Mouse (Mus musculus) embryonic facial prominence, embryonic 15.5 days (tissue): ENCODE data around the gene Cnga1. TPM values are rescaled to one million over a fixed set of nuclear protein-coding genes. Genes with fewer than 3 reads are reported as not detected.

Experiments
- ATAC-seq: fragments of 200-750 bp; cut with Nextera tagmentation; 2 replicates; pipeline ENCODE4 v1.8.0; 2017; ENCODE audit warnings: low read depth, moderate TSS enrichment; ENCODE audit not compliant: insufficient number of reproducible peaks, low FRiP score, low TSS enrichment
- H3K27ac ChIP-seq: fragments of 300-500 bp; sonication (generic); replicated peaks from 2 replicates; pipeline ENCODE4 v1.5.1; 2015; ENCODE audit warnings: mild to moderate bottlenecking, inconsistent platforms
- H3K27me3 ChIP-seq: fragments of 300-500 bp; sonication (generic); 2 replicates; pipeline ENCODE4 v1.6.1; 2015; ENCODE audit warnings: inconsistent platforms
- H3K36me3 ChIP-seq: fragments of 300-500 bp; sonication (generic); 2 replicates; pipeline ENCODE4 v1.6.1; 2015; ENCODE audit warnings: mild to moderate bottlenecking, inconsistent platforms
- H3K4me1 ChIP-seq: fragments of 300-500 bp; sonication (generic); 2 replicates; pipeline ENCODE4 v1.6.1; 2015; ENCODE audit warnings: inconsistent platforms
- H3K4me2 ChIP-seq: fragments of 300-500 bp; sonication (generic); replicated peaks from 2 replicates; pipeline ENCODE4 v1.6.1; 2015; ENCODE audit warnings: mild to moderate bottlenecking, inconsistent platforms
- H3K4me3 ChIP-seq: fragments of 300-500 bp; sonication (generic); replicated peaks from 2 replicates; pipeline ENCODE4 v1.5.1; 2015; ENCODE audit warnings: mild to moderate bottlenecking, inconsistent platforms
- H3K9ac ChIP-seq: fragments of 300-500 bp; sonication (generic); 2 replicates; pipeline ENCODE4 v1.6.1; 2015; ENCODE audit warnings: inconsistent platforms
- H3K9me3 ChIP-seq: fragments of 300-500 bp; sonication (generic); replicated peaks from 2 replicates; pipeline ENCODE4 v1.6.1; 2016; ENCODE audit warnings: inconsistent platforms
- WGBS: fragments of 180-500 bp; shearing (Covaris S2); methylation state at CpG from one replicate; pipeline ENCODE4 v1.1.7; 2015; 5-methylcytosine and 5-hydroxymethylcytosine counted together
- polyA plus RNA-seq: library from polyadenylated mRNA; unstranded; fragments of >200 nt; fragmentation: Nextera tagmentation; extraction: Ambion mirVana; gene quantifications from 2 replicates; pipeline ENCODE4 v1.2.1, GENCODE M21; 2015

The Cnga1 gene
- polyA plus RNA-seq, 1 experiment from 2014 or later, result not detected

DNA sequence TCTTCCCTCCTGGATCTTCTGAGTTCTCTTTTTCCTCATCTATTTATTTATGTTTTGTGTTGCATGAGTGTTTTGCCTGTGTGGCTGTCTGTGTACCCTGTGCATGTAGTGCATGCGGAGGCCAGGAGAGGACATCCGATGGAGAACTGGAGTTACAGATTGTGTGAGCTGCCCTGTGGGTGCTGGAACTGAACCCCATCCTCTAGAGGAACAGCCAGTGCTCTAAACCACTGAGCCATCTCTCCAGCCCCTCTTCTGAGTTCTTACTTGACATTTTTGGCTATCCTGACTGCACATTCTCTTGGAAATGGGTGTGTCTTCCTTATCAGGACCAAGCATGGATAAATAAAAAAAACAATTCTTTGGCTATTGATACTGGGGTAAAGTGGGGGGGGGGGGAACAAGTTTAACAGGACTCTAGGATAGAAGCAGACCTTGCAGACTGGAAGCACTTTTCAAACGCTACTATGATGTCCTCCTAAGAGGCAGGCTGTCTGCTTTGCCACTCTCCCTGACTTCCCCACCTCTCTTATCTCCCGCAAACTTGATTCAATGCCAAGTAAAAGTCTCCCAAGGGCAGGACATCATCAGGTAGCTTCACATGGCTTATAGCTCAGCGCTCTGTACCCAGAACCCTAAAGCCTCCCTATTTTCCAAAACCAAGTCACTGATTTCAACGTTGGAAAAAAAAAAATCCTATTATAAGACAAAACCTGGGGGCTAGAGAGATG, 17.1 kb upstream of the Cnga1 start:
- no peak overlapping the region for H3K4me2 ChIP-seq
- WGBS, result 72% methylated on average over 6 of the region's 6 CpGs
- H3K4me3 ChIP-seq, result no peak overlapping the region
- H3K9me3 ChIP-seq, result no peaks in the 10 kb centered on the region
- H3K36me3 ChIP-seq, result no peaks in the 10 kb centered on the region
- no peaks in the 10 kb centered on the region for H3K4me1 ChIP-seq
- no peak overlapping the region for H3K9ac ChIP-seq
- H3K27me3 ChIP-seq, result no peaks in the 10 kb centered on the region
- ATAC-seq, result no peak
- no peak overlapping the region for H3K27ac ChIP-seq

DNA sequence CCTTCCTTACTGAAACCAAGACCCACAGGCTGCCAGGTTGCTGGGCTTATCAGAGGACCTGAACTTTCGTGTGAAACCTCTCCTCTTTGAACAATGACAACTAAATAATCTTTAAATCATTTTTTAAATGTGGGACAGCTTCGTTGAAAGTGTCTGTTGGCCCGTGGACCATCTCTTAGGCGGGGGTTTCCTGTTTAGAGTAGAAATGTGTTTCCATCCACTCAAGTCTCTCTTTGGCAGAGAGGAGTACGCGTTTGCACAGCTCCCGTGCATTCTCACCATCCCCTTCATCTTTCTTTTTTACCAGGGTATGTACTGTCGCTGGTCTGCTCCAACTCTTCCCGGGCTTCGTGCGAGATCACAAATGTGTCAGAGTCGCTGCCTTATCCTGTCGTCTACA, 14.3 kb upstream of the Cnga1 start:
- no peak overlapping the region for H3K4me2 ChIP-seq
- H3K9me3 ChIP-seq, result no peaks in the 10 kb centered on the region
- WGBS, result 89% methylated on average over 13 of the region's 13 CpGs
- no peak overlapping the region for H3K4me3 ChIP-seq
- no peaks in the 10 kb centered on the region for H3K27me3 ChIP-seq
- no peak overlapping the region for H3K9ac ChIP-seq
- H3K27ac ChIP-seq, result no peak overlapping the region
- H3K36me3 ChIP-seq, result no peaks in the 10 kb centered on the region
- no peaks in the 10 kb centered on the region for H3K4me1 ChIP-seq
- ATAC-seq, result no peak

DNA sequence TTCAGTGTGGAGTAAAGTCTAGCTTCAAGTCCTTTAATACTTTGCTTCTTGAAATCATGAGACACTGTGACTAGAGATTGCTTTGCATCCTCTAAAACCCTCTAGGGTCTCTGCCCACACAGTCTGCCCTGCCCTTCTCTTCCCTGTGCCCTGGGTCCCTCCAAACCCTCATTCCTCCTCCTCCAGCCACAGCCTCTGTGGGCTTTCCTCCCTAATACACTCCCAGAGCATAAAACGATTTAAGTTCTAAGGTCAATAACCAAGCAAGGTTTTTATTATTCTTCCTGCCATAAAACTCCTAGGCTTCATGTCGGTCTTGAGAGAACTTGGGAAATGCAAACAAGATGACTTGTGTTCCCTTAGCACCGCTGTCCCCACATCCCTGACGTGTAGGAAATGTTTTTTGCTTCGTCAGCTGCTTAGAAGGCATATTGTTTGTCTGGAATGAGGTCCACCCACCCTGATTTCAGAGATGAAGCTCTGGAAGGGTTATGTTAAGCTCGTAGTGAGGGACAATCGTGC, 12.3 kb upstream of the Cnga1 start:
- WGBS, result 44% methylated on average over 7 of the region's 7 CpGs
- ATAC-seq, result no peak
- H3K36me3 ChIP-seq, result no peaks in the 10 kb centered on the region
- H3K4me2 ChIP-seq, result no peak overlapping the region
- H3K9me3 ChIP-seq, result no peaks in the 10 kb centered on the region
- no peak overlapping the region for H3K27ac ChIP-seq
- no peaks in the 10 kb centered on the region for H3K4me1 ChIP-seq
- no peaks in the 10 kb centered on the region for H3K27me3 ChIP-seq
- no peak overlapping the region for H3K4me3 ChIP-seq
- no peak overlapping the region for H3K9ac ChIP-seq

DNA sequence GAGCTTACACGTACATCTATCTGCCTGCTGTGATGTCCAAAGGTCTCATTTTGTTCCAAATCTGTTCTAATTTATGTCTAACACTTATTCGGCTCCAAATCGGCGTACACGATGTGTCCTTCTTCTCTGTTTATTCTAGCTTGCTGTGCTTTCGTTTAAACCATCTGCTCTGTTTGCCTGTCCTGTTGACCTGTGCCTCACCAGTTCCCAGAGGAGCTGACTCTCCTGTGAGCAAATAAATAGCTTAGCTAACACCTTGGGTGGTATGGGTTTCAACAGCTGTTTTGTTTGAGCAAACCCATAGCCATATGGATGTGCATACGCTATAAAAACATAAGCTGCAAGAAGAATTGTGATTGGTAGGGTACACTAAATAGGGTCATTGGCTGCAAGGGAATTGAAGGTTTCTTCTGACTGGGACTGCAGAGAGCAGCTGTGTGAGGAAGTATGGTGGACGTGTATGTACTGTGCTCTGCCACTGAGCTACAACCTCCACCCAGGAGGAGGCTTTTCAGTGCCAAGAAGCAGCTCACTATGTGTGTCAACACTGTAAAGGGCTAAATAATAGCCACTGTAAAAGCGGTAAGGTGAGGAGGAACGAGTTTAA, 9.1 kb upstream of the Cnga1 start:
- ATAC-seq, result no peak
- WGBS, result 75% methylated on average over 10 of the region's 10 CpGs
- Histone ChIP-seq H3K27ac (no peak overlapping the region), H3K36me3 (no peaks in the 10 kb centered on the region), H3K4me1 (peaks cover 1% of the 10 kb centered on the region; the same call in 1 of the 2 replicates), H3K4me3 (no peak overlapping the region), H3K9me3 (no peaks in the 10 kb centered on the region), H3K27me3 (no peaks in the 10 kb centered on the region), H3K9ac (no peak overlapping the region), H3K4me2 (no peak overlapping the region)

DNA sequence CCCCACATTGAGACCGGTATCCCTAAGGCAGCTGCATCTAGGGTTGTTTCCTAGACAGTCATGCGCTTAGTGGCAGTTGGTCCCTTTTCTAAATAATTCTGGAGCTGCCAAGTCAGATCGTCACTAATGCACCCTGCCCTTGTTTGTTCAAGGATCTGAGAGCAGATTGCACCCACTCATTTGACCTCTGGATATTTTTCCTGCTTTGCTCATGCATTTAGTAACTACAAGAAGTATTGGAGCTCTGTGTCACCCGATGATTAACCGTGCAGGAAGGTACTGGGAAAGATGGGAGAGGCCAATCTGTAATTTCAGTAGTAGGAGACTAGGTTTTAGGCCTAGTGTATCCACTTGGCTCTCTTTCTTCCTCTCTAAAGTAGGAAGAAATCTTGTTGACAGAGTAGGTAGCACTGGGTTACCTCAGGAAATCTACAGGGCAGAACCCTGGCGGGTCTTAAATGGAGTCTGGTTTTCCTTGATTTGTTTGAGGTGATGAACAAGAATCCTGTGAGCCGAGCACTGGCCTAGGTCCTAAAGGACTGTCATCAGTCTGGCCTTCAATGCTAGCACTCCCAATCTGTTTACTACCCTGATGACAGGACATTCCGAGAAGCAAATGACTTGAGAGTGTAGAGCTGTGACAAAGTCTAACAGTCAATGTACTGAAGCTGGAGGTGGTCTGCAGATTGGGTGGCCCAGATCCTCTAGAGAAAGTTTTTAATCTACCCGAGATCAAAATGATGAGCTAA, 5.1 kb upstream of the Cnga1 start:
- 78% methylated on average over 9 of the region's 9 CpGs for WGBS
- Histone ChIP-seq H3K4me3 (no peak overlapping the region), H3K27me3 (no peaks in the 10 kb centered on the region), H3K9ac (no peak overlapping the region), H3K36me3 (no peaks in the 10 kb centered on the region), H3K9me3 (no peaks in the 10 kb centered on the region), H3K27ac (no peak overlapping the region), H3K4me2 (no peak overlapping the region), H3K4me1 (peaks cover 10% of the 10 kb centered on the region)
- ATAC-seq, result no peak

DNA sequence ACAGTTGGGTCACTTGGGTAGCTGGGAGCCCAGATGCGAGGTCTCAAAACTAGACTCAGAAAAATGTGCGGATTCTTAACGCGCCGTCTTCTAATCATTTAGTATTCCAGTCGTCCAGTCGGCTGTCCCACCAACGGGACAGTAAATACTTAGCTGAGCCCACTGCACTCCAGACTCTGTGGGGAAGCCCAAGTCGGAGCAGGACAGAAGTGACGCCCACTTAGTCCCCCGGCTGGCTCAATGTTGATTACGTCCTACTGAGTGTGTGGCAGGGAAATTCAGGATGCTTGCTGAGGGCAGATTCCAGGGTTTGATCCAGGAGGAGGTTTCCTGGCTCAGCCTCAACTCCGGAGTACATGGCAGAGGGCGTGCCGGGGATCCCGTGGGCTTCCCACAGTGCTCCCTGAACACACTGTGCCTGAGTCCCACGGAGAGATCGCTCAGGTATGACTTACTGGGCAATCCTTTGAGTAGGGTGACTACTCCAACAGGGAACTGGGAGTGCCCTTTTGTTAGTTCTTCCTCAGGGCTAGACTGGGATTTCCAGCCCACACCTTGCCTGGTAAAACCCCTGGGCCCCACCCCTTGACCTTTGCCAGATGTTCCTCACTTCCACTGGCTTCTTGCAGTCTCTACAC, 4.0 kb upstream of the Cnga1 start:
- ATAC-seq, result 0 out of 2 replicates have a peak, but pooled peaks have one; percentile 41
- H3K4me1 ChIP-seq, result peaks cover 10% of the 10 kb centered on the region
- 5% methylated on average over 18 of the region's 18 CpGs for WGBS

DNA sequence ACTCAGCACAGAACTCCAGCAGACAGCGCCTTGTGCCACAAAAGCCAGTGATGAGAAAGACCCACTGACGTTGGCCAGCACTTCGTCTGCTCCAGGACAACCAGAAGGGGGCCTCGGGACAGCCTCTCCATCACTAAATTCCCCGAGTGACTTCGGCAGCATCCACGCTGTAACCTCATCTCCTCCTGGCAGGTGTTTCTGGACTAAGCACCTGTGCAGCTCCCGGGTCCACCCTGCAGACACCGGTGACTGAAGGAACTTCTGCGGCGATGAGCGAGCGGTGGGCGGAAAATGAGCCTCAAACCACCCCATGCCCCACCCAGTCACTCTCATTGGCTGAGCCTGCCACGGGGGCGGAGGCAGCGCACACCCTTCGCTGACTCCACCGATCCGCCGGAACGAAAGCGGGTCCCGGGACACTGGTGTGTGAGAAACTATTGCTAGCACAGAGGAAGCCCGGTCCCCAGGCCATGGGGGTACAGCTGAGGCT, 3.4 kb upstream of the Cnga1 start, which contains the start of gene Nipal1:
Gene Nipal1 (plus strand): TSS at position 378 of the 490 bp plus-strand sequence.
- Histone ChIP-seq H3K4me2 (peak within 1 kb of the TSS; percentile 93), H3K27ac (peak within 1 kb of the TSS; percentile 34; the same call in 1 of the 2 replicates), H3K4me3 (peak within 1 kb of the TSS; percentile 57), H3K9me3 (no peaks in the 10 kb centered on the region), H3K4me1 (peaks cover 10% of the 10 kb centered on the region), H3K27me3 (no peaks in the 10 kb centered on the region), H3K9ac (peak within 1 kb of the TSS; percentile 12; the same call in 1 of the 2 replicates), H3K36me3 (no peaks in the 10 kb centered on the region)
- under 1% methylated on average over 25 of the region's 25 CpGs for WGBS
- peak; percentile 88 for ATAC-seq

More for the DNA sequence above, 4.0 kb upstream of the Cnga1 start:
- peak overlapping the region; percentile 93 for H3K4me2 ChIP-seq
- peak overlapping the region; percentile 12; the same call in 1 of the 2 replicates for H3K9ac ChIP-seq
- no peaks in the 10 kb centered on the region for H3K9me3 ChIP-seq
- peak overlapping the region; percentile 34; the same call in 1 of the 2 replicates for H3K27ac ChIP-seq
- H3K36me3 ChIP-seq, result no peaks in the 10 kb centered on the region
- H3K4me3 ChIP-seq, result peak overlapping the region; percentile 57
- H3K27me3 ChIP-seq, result no peaks in the 10 kb centered on the region

DNA sequence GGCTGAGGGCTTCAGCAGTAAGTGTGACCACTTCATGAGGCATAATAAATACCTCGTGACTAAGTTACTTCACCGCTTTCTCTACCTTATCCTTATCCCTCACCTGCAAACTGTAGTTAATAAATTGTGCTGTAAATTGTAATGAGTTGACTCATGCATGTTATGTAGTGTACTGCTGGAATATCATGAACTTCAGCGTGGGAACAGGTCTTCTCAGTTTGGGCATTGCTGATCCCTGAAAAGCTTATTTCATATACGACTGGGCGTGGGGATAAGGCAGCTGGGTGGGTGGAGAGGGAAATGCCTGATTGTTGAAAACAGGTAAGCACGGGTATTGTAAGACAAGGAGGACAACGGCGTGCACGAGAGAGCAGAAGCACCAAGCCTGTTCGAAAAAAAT, 2.9 kb upstream of the Cnga1 start:
- H3K9me3 ChIP-seq, result no peaks in the 10 kb centered on the region
- H3K4me3 ChIP-seq, result peak overlapping the region; percentile 57
- no peak for ATAC-seq
- peak overlapping the region; percentile 93 for H3K4me2 ChIP-seq
- no peak overlapping the region for H3K9ac ChIP-seq
- peaks cover 10% of the 10 kb centered on the region for H3K4me1 ChIP-seq
- no peaks in the 10 kb centered on the region for H3K27me3 ChIP-seq
- H3K36me3 ChIP-seq, result no peaks in the 10 kb centered on the region
- 29% methylated on average over 10 of the region's 10 CpGs for WGBS
- no peak overlapping the region for H3K27ac ChIP-seq

DNA sequence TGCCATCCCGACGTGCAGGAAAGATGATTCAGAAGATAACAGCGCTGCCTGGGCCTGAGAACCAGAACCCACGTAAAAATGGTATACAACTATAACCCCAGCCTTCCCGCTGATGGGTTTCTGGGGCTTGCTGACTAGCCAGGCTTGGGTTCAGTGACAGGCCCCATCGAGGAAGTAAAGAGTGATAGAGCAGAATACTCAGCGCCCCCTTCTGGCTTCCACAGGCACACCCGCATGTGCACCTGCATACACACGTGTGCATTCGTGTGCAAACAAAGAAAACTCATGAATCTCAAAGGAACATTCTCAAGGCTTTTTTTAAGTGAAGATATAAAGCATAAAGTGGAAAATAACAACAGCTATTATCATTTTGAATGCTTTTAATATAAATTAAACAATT, 2.1 kb upstream of the Cnga1 start:
- ATAC-seq, result no peak
- H3K4me3 ChIP-seq, result no peak overlapping the region
- no peak overlapping the region for H3K4me2 ChIP-seq
- no peak overlapping the region for H3K9ac ChIP-seq
- no peak overlapping the region for H3K27ac ChIP-seq
- no peaks in the 10 kb centered on the region for H3K9me3 ChIP-seq
- WGBS, result 39% methylated on average over 10 of the region's 10 CpGs
- peaks cover 10% of the 10 kb centered on the region for H3K4me1 ChIP-seq
- H3K36me3 ChIP-seq, result no peaks in the 10 kb centered on the region
- no peaks in the 10 kb centered on the region for H3K27me3 ChIP-seq

DNA sequence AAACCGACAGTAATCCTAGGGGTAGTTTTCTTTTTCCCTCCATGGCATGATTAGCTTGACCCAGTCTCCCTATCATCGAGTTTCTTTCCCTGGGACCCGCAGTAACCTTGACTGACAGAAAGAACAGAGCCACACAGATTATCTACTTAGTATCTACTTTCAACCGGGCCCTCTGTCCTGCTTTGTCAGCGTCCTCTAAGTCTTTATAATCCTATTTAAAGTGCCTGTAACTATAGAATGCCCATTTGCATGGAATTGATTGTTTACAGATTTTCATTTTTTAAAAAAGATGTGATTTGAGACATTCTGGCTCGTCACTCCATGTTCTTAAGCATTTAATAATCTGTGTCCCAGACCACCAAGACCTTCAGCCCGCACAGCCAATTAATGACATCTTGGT, 420 bp downstream of the Cnga1 start:
- no peak for ATAC-seq
- 37% methylated on average over 7 of the region's 7 CpGs for WGBS
- Histone ChIP-seq H3K4me2 (no peak overlapping the region), H3K27ac (no peak overlapping the region), H3K27me3 (no peaks in the 10 kb centered on the region), H3K9ac (no peak overlapping the region), H3K4me1 (peaks cover 10% of the 10 kb centered on the region), H3K9me3 (no peaks in the 10 kb centered on the region), H3K36me3 (no peaks in the 10 kb centered on the region), H3K4me3 (no peak overlapping the region)
